Mouse (Mus musculus): ENCODE measurements at regions not wholly inside any gene's neighbourhood (a gene's known extent, or its start where the extent isn't known, plus 50 kb on each side); places are given as distances from the start of the nearest gene placed in this dataset.

DNA sequence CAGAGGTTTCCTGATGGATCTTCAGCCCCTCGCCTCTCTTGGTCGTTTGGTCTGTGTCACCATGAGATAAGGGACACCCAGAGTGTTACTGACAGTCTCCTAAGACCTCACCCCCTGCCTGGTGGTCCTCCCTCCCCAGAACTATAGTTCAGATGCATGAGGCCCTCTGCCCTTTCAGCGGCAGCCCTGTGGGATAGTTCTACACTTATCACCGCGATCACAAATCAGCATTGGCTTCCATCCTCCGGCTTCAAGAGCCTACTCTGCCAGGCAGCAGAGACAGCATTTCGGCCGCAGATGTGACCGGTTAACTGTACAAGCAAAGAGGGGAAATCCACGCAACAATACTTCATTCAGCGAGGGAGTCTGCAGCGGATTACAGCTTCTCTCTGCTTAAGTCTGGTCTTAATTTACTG, 193.8 kb upstream of the Adgrl2 start:
- DNase-seq, result no peak
- intact Hi-C loops (cut with DNase I), result loop anchor here (10.0 kb wide), 1 partner anchor 1799 kb away; no protein-coding TSS in a partner anchor
- H3K79me2 ChIP-seq (replicated peaks; ENCODE audit: control insufficient read depth, insufficient read depth, low read length), result no peaks in the 10 kb centered on the region

DNA sequence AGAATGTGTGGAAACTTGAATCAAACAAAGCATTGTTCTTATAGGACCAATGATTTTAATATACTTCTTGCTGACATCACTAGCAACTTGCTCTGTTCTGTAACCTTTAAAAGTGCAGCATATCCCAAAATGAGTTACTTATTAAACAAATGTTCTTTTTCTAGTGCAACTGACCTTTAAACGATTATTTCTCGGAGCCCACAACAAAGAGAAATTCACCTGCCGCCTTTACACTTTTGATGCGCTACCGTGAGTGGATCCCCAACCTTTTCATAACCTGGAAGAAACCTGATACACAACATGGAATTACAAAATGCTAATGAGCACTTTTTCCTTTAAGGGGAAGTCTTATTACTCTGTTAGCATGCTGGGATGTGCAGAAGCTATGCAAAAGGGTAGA, 191.7 kb upstream of the Adgrl2 start:
- no peak for DNase-seq
- WGBS, result 93% methylated on average over 5 of the region's 5 CpGs
- intact Hi-C loops (cut with DNase I), result loop anchor here (10.0 kb wide), 1 partner anchor 1797 kb away; no protein-coding TSS in a partner anchor

More for the DNA sequence above, 193.8 kb upstream of the Adgrl2 start:
- 44% methylated on average over 12 of the region's 12 CpGs for WGBS
- Histone ChIP-seq H3K9ac (ENCODE audit: low read depth, low read length) (no peak overlapping the region), H3K4me3 (no peak overlapping the region), H3K27ac (no peak overlapping the region), H3K36me3 (ENCODE audit: control insufficient read depth, insufficient read depth, low read length) (peaks cover 2% of the 10 kb centered on the region; the same call in 1 of the 2 replicates), H3K4me1 (ENCODE audit: control insufficient read depth, insufficient read depth, low read length) (no peaks in the 10 kb centered on the region; the same call in 1 of the 2 replicates), H3K27me3 (ENCODE audit: control insufficient read depth, insufficient read depth, low read length) (no peaks in the 10 kb centered on the region)
- TF ChIP-seq POLR2A (IDR thresholded peaks at IDR 0.05; ENCODE audit: insufficient read depth, low read depth, low read length) (no peak), CTCF (IDR thresholded peaks at IDR 0.05) (no peak)

DNA sequence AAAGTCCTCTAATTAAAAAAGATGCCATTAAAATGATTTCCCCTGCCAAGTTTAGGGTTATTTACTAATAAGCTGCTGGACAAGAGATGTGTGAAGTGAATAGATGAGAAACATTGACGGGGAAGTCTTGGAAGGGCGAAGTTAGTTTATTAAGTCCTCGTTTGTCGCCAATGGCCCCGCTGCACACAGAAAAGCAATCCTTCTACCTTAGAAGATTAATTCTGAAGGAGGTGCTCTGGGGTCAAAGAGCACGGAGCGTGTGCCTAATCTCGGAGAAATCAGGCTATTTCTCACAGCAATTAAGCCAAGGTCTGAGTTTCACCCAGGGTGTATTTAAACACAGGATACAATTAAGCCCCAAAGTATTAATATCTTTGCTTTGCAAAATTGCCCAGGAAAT, 189.8 kb upstream of the Adgrl2 start:
- H3K79me2 ChIP-seq (replicated peaks; ENCODE audit: control insufficient read depth, insufficient read depth, low read length), result no peaks in the 10 kb centered on the region
- 89% methylated on average over 8 of the region's 8 CpGs for WGBS
- TF ChIP-seq EP300 (IDR thresholded peaks at IDR 0.05; ENCODE audit: insufficient read depth, low read depth, low read length) (no peak), POLR2A (IDR thresholded peaks at IDR 0.05; ENCODE audit: insufficient read depth, low read depth, low read length) (no peak), CTCF (IDR thresholded peaks at IDR 0.05) (no peak)
- no peak overlapping the region for H3K27ac ChIP-seq
- H3K4me3 ChIP-seq, result no peak overlapping the region
- intact Hi-C loops (cut with DNase I), result loop anchor here (10.0 kb wide), 1 partner anchor 1795 kb away; no protein-coding TSS in a partner anchor
- no peaks in the 10 kb centered on the region for H3K27me3 ChIP-seq (ENCODE audit: control insufficient read depth, insufficient read depth, low read length)
- H3K36me3 ChIP-seq (ENCODE audit: control insufficient read depth, insufficient read depth, low read length), result no peaks in the 10 kb centered on the region
- no peak overlapping the region for H3K9ac ChIP-seq (ENCODE audit: low read depth, low read length)
- no peaks in the 10 kb centered on the region for H3K4me1 ChIP-seq (ENCODE audit: control insufficient read depth, insufficient read depth, low read length)
- no peak for DNase-seq

More for the DNA sequence above, 191.7 kb upstream of the Adgrl2 start:
- Histone ChIP-seq H3K79me2 (replicated peaks; ENCODE audit: control insufficient read depth, insufficient read depth, low read length) (no peaks in the 10 kb centered on the region), H3K27ac (no peak overlapping the region), H3K36me3 (ENCODE audit: control insufficient read depth, insufficient read depth, low read length) (peaks cover 2% of the 10 kb centered on the region; the same call in 1 of the 2 replicates), H3K27me3 (ENCODE audit: control insufficient read depth, insufficient read depth, low read length) (no peaks in the 10 kb centered on the region), H3K4me3 (no peak overlapping the region), H3K9ac (ENCODE audit: low read depth, low read length) (no peak overlapping the region), H3K4me1 (ENCODE audit: control insufficient read depth, insufficient read depth, low read length) (no peaks in the 10 kb centered on the region; the same call in 1 of the 2 replicates)
- no peak for TF ChIP-seq POLR2A (IDR thresholded peaks at IDR 0.05; ENCODE audit: insufficient read depth, low read depth, low read length)
- no peak for TF ChIP-seq CTCF (IDR thresholded peaks at IDR 0.05)
- no peak for TF ChIP-seq EP300 (IDR thresholded peaks at IDR 0.05; ENCODE audit: insufficient read depth, low read depth, low read length)

DNA sequence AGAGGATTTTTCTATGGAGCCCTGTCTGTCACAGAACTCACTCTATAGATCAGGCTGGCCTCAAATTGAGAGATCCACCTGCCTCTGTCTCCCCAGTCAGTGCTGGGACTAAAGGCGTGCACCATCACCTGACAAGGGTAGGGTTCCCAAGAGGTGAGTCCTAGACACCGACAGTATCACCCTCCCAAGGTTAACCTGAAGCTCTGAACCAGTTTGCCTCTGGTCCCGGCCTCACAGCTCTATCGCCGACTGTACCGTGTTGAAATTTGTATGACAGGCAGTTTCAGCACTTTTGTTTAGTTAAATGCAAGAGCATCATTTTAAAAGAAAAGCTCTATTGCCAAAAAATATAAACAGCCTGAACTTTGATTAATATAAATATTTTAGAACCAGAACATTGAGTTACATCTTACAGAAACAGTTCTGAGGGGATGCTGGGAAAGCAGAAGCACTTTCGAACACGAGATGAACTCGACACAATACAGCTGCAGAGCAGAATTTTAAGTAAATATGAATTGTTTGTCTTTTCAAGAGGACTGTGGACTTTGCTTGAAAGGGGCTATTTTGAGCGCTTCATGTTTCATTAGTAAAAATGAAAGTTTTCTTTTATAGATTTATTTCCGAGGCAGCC, 189.2 kb upstream of the Adgrl2 start:
- WGBS, result 92% methylated on average over 11 of the region's 11 CpGs
- H3K36me3 ChIP-seq (ENCODE audit: control insufficient read depth, insufficient read depth, low read length), result no peaks in the 10 kb centered on the region
- DNase-seq, result no peak
- H3K27me3 ChIP-seq (ENCODE audit: control insufficient read depth, insufficient read depth, low read length), result no peaks in the 10 kb centered on the region
- TF ChIP-seq CTCF (IDR thresholded peaks at IDR 0.05) (no peak), EP300 (IDR thresholded peaks at IDR 0.05; ENCODE audit: insufficient read depth, low read depth, low read length) (no peak), POLR2A (IDR thresholded peaks at IDR 0.05; ENCODE audit: insufficient read depth, low read depth, low read length) (no peak)
- no peak overlapping the region for H3K4me3 ChIP-seq
- H3K27ac ChIP-seq, result no peak overlapping the region
- intact Hi-C loops (cut with DNase I), result loop anchor here (10.0 kb wide), 1 partner anchor 1795 kb away; no protein-coding TSS in a partner anchor
- no peaks in the 10 kb centered on the region for H3K79me2 ChIP-seq (replicated peaks; ENCODE audit: control insufficient read depth, insufficient read depth, low read length)
- no peaks in the 10 kb centered on the region for H3K4me1 ChIP-seq (ENCODE audit: control insufficient read depth, insufficient read depth, low read length)
- no peak overlapping the region for H3K9ac ChIP-seq (ENCODE audit: low read depth, low read length)

DNA sequence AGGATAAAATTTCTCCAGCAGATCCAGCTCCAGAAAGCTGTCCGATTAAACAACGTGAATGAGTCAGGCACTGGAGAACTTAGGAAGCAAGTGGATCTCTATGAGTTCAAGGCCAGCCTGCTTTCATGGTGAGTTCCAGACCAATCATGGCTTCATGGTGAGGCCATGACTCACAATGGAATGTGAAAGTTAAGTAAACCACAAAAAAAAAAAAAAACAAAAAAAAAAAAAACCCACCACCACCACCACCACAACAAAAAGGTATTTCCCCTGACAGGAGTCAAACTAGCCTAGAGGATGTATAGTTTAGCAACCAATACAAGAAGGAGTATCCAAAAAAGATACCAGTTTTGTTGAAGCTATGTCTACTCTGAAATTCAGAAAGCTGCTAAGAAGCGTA, 188.5 kb upstream of the Adgrl2 start:
- TF ChIP-seq POLR2A (IDR thresholded peaks at IDR 0.05; ENCODE audit: insufficient read depth, low read depth, low read length) (no peak), EP300 (IDR thresholded peaks at IDR 0.05; ENCODE audit: insufficient read depth, low read depth, low read length) (no peak), CTCF (IDR thresholded peaks at IDR 0.05) (no peak)
- H3K27ac ChIP-seq, result no peak overlapping the region
- no peak overlapping the region for H3K4me3 ChIP-seq
- DNase-seq, result no peak
- intact Hi-C loops (cut with DNase I), result no loop called here
- H3K9ac ChIP-seq (ENCODE audit: low read depth, low read length), result no peak overlapping the region
- WGBS, result 97% methylated on average over 3 of the region's 3 CpGs
- no peaks in the 10 kb centered on the region for H3K36me3 ChIP-seq (ENCODE audit: control insufficient read depth, insufficient read depth, low read length)
- H3K79me2 ChIP-seq (replicated peaks; ENCODE audit: control insufficient read depth, insufficient read depth, low read length), result no peaks in the 10 kb centered on the region
- H3K4me1 ChIP-seq (ENCODE audit: control insufficient read depth, insufficient read depth, low read length), result no peaks in the 10 kb centered on the region
- no peaks in the 10 kb centered on the region for H3K27me3 ChIP-seq (ENCODE audit: control insufficient read depth, insufficient read depth, low read length)

DNA sequence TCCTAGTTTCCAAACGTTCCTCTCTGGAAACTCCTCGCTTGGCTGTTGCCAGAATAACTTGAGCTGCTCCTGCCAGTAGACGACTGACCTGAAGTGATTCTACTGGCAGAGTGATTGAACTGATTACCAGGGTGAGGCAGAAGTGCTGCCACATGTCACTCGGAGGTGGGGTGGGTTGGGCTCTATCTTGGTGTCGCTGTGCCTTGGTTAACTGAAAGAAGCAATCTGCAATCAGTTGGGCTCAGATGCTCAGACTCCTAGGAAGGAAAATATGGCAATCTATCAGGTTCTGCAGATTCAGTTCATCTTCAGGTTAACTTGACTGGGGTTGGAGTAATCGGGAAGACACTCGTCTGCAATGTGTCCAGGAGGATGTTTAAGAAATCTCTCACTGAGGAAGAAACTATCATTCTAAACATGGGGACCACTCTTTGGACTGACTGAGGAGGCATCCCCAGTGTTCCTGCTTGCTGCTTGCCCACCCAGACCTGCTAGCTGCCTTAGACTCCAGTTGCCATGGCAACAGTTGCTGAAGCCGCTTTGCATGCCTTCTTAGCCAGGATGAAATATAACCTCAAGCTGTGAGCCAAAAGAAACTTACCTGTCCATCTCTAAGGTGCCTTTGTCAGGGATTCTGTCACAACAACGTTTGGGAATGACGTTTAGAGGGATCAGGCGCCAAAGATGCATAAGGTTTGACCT, 184.5 kb upstream of the Adgrl2 start:
- Histone ChIP-seq H3K4me1 (ENCODE audit: control insufficient read depth, insufficient read depth, low read length) (no peaks in the 10 kb centered on the region), H3K4me3 (no peak overlapping the region)
- DNase-seq, result no peak

More for the DNA sequence above, 184.5 kb upstream of the Adgrl2 start:
- Histone ChIP-seq H3K36me3 (ENCODE audit: control insufficient read depth, insufficient read depth, low read length) (no peaks in the 10 kb centered on the region), H3K27ac (no peak overlapping the region), H3K9ac (ENCODE audit: low read depth, low read length) (no peak overlapping the region), H3K79me2 (replicated peaks; ENCODE audit: control insufficient read depth, insufficient read depth, low read length) (no peaks in the 10 kb centered on the region), H3K27me3 (ENCODE audit: control insufficient read depth, insufficient read depth, low read length) (no peaks in the 10 kb centered on the region)
- intact Hi-C loops (cut with DNase I), result no loop called here
- WGBS, result 69% methylated on average over 11 of the region's 11 CpGs
- TF ChIP-seq POLR2A (IDR thresholded peaks at IDR 0.05; ENCODE audit: insufficient read depth, low read depth, low read length), result no peak
- TF ChIP-seq EP300 (IDR thresholded peaks at IDR 0.05; ENCODE audit: insufficient read depth, low read depth, low read length), result no peak
- TF ChIP-seq CTCF (IDR thresholded peaks at IDR 0.05), result no peak
